Mouse (Mus musculus): Measurements from ENCODE around the gene Ogdhl.

The Ogdhl gene

GRCm38 (mm10) chr14:32380099-32380480, 58.3 kb downstream of the Ogdhl start:
- in situ Hi-C loops (cut with MboI): no loop called here

- in situ Hi-C loops (cut with MboI): no loop called here
These were observed 59.2 kb downstream of the Ogdhl start for GRCm38 (mm10) chr14:32381066-32381465.

- in situ Hi-C loops (cut with MboI): no loop called here
These were observed 59.8 kb downstream of the Ogdhl start for GRCm38 (mm10) chr14:32381619-32382018.

GRCm38 (mm10) chr14:32388196-32388595, 66.4 kb downstream of the Ogdhl start, which contains the start of gene 1700024G13Rik:
1700024G13Rik (minus strand) TSS chr14:32388391.
- in situ Hi-C loops (cut with MboI): no loop called here
